Mouse (Mus musculus) retina, postnatal 7 days (tissue): ENCODE measurements around the gene Sox5.

Source experiments
- DNase-seq: peaks from one replicate; pipeline ENCODE4 v3.0.0-alpha.2; 2012; ENCODE audit warnings: low read depth, low spot score

The Sox5 gene

DNA sequence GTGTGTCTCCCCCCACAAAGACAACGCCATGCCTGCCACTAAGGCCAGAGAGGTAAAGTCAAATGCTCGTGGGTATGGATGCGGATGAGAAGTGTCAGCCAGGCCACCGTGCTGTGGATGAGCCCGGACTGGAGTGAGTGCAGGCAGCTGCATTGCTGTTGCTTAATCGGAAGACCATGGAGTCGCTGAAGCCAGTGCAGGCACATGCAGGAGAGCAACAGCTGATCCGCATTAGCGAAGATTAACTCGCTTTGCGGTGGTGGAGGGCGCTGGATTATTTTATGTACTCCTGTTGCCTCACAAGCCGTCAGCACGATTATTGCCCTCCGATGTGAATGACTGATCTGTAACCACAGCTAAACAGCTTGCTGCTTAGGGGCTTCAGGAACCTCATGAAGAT lies 922.2 kb downstream of the Sox5 start:
- peak; percentile 67 for DNase-seq

DNA sequence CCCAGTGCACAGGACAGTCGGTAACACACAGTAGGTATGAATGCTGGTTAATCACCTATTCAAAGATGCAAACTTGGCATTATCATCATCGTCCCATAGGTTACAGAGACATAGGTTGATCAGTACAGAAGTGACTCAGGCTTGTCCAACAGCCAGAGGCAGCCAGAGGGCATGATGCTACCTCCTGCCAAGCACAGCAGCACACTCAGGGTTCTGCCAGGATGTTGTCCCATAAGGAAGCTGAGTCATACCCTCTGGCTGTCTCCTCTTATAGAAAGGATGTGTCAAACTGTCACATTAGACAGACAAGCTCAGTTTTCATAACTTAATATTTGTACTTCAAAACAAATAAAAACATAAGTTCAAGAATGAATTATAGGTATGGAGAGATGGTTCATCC lies 923.2 kb downstream of the Sox5 start:
- DNase-seq, result no peak

GRCm38 (mm10) chr6:143857376-143857775 lies 924.4 kb downstream of the Sox5 start:
- no peak for DNase-seq

DNA sequence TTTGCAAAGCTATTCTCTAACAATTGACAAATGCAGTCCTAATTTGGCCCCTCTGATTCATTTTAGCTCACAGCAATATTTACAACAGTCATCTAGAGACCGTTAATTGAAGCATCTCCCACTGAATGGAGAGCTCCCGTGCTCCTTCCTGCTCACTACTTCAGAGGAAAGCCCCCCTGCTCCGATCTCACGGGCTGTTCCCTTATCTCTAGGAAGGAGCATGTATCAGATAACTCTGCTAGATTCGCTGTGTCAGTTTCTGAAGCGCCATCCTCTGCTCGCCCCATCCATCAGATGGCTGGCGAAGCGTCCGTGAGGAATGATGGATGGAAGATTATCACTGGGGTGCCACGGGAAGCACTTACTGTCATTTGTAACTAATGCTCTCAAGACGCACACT lies 926.4 kb downstream of the Sox5 start:
- DNase-seq, result no peak

DNA sequence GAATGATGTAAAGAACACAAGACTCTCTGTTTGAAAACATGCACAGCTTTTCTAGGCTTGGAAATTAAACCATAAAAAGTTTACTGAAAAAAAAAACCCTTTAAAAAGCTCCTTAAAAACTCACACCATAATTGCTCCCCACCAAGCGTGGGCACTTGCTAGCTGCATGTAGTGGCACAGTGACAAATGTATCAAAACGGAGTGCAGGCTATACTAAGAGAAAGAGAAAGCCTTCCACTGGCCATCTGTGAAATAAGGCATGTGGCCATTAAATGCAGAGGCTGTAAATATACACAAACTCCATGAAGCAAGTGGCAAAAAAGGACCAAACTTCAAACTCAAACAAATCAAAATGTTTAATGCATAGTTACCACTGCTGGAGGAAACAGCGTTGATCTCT lies 927.7 kb downstream of the Sox5 start:
- DNase-seq, result no peak

DNA sequence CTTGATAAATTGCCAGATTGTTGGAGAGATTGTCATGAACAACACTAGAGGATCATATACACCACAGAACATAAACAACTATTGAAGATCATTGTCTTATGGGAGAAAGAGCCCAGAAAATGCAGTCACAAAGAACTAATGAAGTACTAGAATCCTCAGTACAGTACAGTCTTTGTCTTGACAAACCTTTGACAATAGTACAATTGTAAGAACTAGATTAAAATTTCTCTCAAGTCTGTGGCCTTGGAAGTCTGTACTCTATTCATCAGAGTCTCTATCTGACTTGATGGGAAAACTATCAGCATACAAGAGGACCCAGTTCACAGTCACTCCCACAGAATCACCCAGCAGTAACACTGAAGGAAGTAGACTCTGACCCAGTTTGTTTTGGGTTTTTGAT lies 936.0 kb downstream of the Sox5 start:
- no peak for DNase-seq

GRCm38 (mm10) chr6:143844701-143844970 lies 937.1 kb downstream of the Sox5 start:
- no peak for DNase-seq

DNA sequence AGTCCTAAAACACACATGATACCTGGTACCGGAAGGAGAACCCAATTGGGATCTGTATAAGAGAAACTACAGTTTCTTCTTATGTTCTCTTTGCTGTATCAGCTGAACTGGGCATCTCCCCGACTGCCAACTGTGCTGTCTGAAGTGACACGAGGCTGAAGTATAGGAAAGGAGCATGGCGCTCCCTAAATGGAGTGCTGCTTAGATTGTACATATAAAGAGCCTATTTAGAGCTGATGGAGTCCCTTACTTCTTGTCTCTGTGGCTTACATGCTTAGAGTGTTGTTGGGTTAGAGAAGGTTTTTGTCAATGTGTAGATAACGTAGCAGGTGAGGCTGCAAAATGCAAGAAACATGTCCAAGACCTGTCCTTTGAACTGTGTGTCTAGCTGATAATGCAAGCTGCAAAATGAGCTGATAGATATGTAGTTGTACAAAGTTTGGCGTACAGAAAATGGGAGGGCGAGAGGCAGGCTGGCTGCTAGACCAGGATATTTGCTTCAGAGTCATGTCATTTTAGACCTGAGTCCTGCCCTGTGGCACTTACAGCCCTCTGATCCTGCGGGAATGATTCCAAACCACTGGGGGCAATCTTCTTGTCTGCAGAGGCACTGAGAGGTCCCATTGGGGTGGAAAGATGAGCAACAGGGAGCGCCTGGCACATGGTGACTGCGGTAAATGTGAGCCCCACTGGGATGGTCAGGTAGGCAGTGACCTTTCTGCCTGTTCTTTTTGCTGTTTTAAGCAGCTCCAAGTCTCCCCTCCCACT lies 937.7 kb downstream of the Sox5 start:
- no peak for DNase-seq

- DNase-seq, result no peak
These were observed 939.8 kb downstream of the Sox5 start for GRCm38 (mm10) chr6:143841954-143842353.

DNA sequence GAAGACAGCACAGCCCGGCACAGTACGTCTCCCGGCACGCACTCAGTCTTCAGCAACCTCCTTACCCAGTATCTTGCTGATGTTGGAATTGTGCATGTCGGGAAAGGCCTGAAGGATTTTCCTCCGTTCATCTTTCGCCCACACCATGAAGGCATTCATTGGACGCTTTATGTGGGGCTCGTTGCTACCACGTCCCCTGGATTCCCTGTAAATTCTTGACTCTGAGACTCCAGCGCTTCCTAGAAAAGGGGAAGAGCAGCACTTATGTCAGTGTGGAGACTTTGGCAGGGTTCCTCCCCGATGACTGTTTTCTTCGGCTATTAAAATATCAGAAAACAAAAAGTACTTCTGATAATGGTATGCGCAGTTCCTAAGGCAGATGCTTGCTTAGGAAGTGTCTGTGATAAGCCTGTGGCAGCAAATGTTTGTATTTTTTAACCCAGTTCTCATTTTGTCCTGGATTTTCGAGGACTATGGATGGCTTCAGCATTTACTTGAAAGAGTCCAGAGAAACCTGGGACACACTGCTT lies 940.6 kb downstream of the Sox5 start:
- no peak for DNase-seq

DNA sequence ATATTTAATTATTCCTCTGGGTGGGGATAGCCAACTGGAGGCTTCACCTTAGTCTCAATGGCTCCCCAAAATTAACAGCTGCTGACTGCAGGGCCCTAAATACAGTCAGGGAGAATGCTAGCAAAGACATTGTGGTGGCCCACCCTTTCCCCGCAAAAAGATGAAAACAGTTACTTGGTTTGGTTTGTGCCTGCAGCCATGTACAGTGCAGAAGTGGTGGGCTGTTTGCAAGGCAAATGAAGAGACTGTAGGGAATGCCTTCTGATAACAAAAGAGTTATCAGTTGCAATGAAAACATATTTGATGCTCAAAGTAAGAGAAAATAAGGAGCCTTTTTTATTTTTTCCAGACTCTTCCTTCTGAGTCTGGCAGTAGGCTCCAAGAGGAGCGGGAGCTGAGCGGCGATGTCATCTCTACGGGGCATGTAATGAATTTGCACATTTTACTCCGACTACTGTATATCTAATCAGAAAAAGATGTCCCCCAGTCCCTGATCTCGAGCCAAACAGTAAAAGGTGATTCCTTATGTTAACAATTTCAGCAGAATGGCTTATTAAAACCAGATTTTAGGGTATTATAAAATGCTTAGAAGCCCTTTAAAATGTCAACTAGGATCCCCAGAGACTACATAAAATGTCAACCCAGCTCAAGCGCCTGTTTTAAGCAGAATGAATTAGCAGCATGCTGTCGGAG lies 943.2 kb downstream of the Sox5 start:
- DNase-seq, result no peak

- no peak for DNase-seq
These were observed 946.4 kb downstream of the Sox5 start for GRCm38 (mm10) chr6:143835331-143835730.

DNA sequence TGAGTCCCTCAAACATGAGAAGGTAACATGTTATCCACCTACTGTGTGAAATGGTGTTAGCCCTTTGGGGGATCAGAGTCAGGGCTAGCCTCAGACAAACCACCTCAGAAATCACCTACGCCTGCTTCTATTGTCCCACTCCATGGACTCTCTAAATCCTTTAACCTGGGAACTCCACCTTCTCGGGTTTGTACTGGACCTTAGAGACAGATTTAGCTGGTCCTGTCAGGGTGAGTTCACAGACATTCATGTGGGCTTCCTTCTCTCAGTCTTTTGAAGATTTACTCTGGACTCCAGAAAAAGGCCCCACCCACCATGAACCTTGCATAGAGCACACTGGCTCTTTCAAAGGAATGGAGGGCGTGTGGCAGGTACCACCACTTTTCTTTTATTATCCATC lies 947.8 kb downstream of the Sox5 start:
- DNase-seq, result no peak

DNA sequence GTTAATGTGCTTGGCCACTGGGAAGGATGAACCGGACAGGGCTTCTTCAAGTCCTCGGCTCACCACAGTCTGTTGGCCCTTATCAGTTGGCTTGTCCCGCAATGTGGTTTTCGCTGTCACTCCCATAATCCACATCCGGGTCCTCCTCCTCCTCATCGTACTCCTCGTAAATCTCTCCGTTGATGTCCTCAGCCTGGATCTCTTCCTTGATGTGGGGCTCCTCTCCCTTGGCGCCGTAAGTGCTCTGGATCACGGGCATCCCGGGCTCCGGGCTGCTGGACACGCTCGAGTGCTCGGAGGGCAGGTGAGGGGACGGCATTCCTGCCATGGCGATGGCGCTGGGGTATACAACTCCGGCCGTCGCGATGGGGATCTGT lies 948.6 kb downstream of the Sox5 start:
- DNase-seq, result no peak

DNA sequence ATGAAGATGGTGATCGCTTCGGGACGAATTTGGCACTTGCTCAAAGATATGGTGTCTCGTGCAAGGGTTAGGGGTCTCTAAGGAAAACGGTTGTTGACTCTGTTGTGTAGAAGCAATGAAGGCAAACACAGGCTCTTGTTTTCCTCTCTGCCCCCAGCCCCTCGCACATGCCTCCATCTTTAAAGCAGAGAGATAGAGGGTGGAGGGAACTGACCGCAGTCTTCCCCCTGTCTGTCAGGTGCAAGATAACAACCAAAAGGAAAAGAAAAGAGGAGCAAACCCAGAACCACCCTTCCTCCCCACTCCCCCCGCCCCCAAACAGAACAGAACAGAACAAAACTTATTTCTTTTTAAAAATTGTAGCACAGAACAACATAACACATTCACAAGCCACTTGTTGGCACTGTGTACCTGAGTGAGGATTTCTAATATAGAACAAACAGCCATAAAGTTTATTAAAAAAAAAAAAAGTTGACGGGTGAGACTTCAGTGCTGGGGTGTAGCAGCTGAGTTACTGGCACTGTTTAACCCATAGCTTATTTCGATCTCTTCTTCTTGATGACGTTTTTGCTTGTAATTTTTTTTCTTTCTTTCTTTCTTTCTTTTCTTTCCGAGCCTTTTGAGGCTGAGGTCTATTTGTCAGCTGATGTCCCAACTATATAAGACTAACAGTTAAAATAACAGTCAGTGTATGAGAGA lies 949.1 kb downstream of the Sox5 start:
- DNase-seq, result no peak

DNA sequence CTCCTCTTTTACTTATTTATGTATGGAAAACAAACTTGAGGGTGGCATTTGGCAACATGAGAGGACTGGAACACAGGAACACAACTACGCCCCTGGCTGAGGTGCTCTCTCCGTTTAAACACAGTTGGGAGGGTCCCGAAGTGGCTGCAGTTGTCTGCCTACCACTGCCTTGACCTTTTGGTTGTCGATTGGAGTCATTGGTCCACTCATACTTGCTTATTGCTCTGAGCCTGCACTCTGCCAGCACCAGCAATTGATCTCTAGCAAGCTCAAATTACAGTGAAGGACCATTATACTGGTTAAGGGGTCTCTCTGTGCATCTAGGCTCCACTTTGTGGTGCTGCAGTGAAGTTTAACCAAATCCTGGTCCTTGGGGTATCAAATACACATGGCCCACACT lies 950.5 kb downstream of the Sox5 start:
- DNase-seq, result no peak

- DNase-seq, result no peak
These were observed 951.6 kb downstream of the Sox5 start for GRCm38 (mm10) chr6:143830131-143830530.

DNA sequence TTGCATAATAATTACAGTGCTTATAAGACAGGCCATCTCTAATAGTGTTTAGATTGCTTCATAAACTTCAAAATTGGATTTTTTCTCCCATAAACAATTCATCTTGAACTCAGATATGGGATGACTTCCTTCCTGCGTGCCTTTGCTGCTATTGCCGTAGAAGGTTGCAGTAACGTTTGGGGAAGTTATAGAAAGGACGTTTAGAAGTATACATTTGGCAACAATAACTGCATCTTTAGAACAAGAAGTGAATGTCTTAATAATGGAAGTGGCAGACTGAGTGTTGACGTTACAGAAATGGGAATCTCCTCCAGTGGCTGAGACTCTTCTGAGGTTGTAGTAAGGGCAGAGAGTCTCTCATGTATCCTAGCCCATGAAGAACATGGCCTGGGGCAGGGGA lies 955.0 kb downstream of the Sox5 start:
- DNase-seq, result no peak

DNA sequence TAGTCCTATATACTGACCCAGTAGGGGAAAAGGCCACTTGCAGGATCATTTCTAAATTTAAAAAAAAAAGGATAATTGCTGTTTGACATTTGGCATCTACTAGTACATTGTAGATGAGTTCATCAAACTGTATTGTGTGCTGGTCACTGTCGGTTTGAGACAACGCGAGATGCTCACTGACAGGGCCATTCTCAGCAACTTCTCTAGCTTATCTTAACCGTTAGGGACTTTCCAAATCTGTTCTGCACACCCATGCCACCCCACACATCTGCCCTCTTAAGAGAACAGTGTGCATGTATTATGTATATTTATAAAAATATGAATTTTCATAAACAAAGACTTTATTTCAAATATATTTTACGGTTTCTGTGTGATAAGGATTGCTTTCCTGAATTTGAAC lies 955.8 kb downstream of the Sox5 start:
- DNase-seq, result no peak

GRCm38 (mm10) chr6:143825086-143825485 lies 956.7 kb downstream of the Sox5 start:
- no peak for DNase-seq

DNA sequence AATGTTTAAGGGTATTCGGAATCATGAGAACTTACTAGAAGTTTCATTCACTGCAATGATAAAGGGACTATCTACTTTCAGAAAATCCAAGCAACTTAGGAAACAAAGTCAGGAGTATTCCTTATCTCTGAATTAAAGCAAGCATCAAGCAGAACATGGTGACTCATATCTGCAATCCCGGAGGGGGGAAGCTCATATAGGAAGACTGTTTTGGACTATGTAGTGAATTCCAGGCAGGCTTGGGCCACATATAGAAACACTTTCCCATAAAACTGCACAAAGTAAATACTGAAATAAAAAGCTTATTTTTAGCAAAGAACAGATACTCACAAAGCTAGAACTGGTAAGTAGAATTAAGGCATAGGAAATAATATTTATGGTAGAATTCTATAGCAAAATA lies 993.3 kb downstream of the Sox5 start:
- DNase-seq, result no peak

- DNase-seq, result no peak
These were observed 994.4 kb downstream of the Sox5 start for GRCm38 (mm10) chr6:143787360-143787759.

GRCm38 (mm10) chr6:143785685-143786084 lies 996.1 kb downstream of the Sox5 start:
- DNase-seq, result no peak
